Mouse (Mus musculus) stomach, postnatal 0 days (tissue): Measurements from ENCODE around the gene Galnt10. TPM values are rescaled to one million over a fixed set of nuclear protein-coding genes. Genes with fewer than 3 reads are reported as not detected.

Experiments
- ATAC-seq: fragments of 200-750 bp; cut with Nextera tagmentation; 2 replicates; pipeline ENCODE4 v1.8.0; 2017; ENCODE audit not compliant: low FRiP score, low TSS enrichment
- DNase-seq: peaks from one replicate; pipeline ENCODE4 v3.0.0-alpha.2; 2016; ENCODE audit warnings: low spot score
- H3K27ac ChIP-seq: fragments of 300-500 bp; sonication (generic); replicated peaks from 2 replicates; pipeline ENCODE4 v1.5.1; 2014; ENCODE audit warnings: mild to moderate bottlenecking, control low read depth
- H3K27me3 ChIP-seq: fragments of 300-500 bp; sonication (generic); 2 replicates; pipeline ENCODE4 v1.6.1; 2014; ENCODE audit warnings: low read length; ENCODE audit not compliant: control insufficient read depth, insufficient read depth
- H3K36me3 ChIP-seq: fragments of 300-500 bp; sonication (generic); 2 replicates; pipeline ENCODE4 v1.6.1; 2014; ENCODE audit warnings: low read length, mixed read lengths; ENCODE audit not compliant: control insufficient read depth, insufficient read depth
- H3K4me1 ChIP-seq: fragments of 300-500 bp; sonication (generic); replicated peaks from 2 replicates; pipeline ENCODE4 v1.6.1; 2014; ENCODE audit warnings: antibody characterized with exemption; ENCODE audit not compliant: control insufficient read depth, insufficient read depth
- H3K4me2 ChIP-seq: fragments of 300-500 bp; sonication (generic); replicated peaks from 2 replicates; pipeline ENCODE4 v1.6.1; 2014; ENCODE audit warnings: low read depth, mild to moderate bottlenecking, control low read depth, moderate library complexity
- H3K4me3 ChIP-seq: fragments of 300-500 bp; sonication (generic); 2 replicates; pipeline ENCODE4 v1.5.1; 2014; ENCODE audit warnings: low read depth, low read length, control low read depth
- H3K9ac ChIP-seq: fragments of 300-500 bp; sonication (generic); 2 replicates; pipeline ENCODE4 v1.6.1; 2014; ENCODE audit warnings: mild to moderate bottlenecking, low read length, control low read depth, mixed read lengths
- H3K9me3 ChIP-seq: fragments of 300-500 bp; sonication (generic); 2 replicates; pipeline ENCODE4 v1.6.1; 2016; ENCODE audit warnings: low read length; ENCODE audit not compliant: control insufficient read depth
- CTCF ChIP-seq: IDR thresholded peaks from 2 replicates; pipeline ENCODE4 v1.5.1; 2016; ENCODE audit warnings: antibody characterized with exemption, low read depth, mild to moderate bottlenecking, moderate library complexity
- EP300 ChIP-seq: optimal IDR thresholded peaks from 2 replicates; pipeline ENCODE3; 2016; ENCODE audit warnings: antibody characterized with exemption
- WGBS: fragments of 180-500 bp; shearing (Covaris S2); extraction: QIAGEN DNeasy Blood & Tissue Kit; methylation state at CpG from one replicate; pipeline ENCODE4 v1.1.7; 2014; 5-methylcytosine and 5-hydroxymethylcytosine counted together
- polyA plus RNA-seq: library from polyadenylated mRNA; unstranded; fragments of >200 nt; fragmentation: Nextera tagmentation; extraction: Ambion mirVana; gene quantifications from 2 replicates; pipeline ENCODE4 v1.2.1, GENCODE M21; 2015

Galnt10 gene
- polyA plus RNA-seq, 1 experiment from 2014 or later: 8.8 TPM

DNA sequence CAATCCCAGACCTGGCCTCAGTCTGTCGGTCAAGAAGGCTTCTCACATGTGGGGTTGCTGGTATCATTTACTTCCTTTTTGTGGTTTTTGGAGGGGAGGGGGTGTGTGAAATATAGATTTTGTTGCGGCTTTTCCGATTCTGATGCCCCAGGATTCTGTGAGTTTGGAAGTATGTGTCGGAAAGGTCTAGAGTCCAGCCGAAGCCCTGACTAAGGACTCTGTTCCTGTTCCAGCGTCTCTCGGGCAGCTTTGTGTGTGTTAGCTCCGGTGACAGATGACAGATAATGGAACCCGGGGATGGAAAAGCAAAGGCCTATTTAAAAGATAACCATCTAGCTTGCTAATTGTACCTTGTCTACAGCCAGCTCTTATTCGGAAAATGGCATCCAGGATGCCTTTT lies 4.4 kb downstream of the Galnt10 start:
- 0 out of 2 replicates have a peak, but pooled peaks cover 2% of the 10 kb centered on the region for H3K4me1 ChIP-seq
- no peak for TF ChIP-seq EP300
- TF ChIP-seq CTCF: no peak
- no peak overlapping the region for H3K9ac ChIP-seq
- DNase-seq (no peak), ATAC-seq (no peak)
- no peaks in the 10 kb centered on the region for H3K36me3 ChIP-seq
- no peaks in the 10 kb centered on the region for H3K9me3 ChIP-seq
- no peak overlapping the region for H3K4me2 ChIP-seq
- 68% methylated on average over 10 of the region's 10 CpGs for WGBS
- H3K27me3 ChIP-seq: no peaks in the 10 kb centered on the region
- no peak overlapping the region for H3K27ac ChIP-seq
- no peak overlapping the region for H3K4me3 ChIP-seq

DNA sequence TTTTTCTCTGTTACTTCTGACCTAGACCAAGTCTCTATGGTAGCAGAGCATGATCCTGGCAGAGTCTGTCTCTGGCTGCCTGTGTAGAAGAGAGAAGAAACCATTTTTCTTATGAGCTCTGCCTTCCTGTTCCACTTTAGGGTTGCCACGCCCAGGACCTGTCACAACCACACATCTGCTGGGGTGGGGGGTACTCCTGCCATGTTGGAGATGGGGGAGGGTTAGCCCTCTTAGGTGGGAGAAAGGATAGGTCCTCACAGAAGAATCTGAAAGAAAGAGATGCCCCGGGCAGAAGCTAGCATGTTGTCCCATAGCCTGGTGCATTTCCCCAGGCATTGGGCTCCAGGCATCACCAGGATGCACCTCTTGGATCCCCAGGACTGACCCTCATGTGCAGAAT lies 5.6 kb downstream of the Galnt10 start:
- TF ChIP-seq EP300: no peak
- no peak for TF ChIP-seq CTCF
- ATAC-seq: no peak

GRCm38 (mm10) chr11:57651281-57651810 lies 6.1 kb downstream of the Galnt10 start:
- no peak overlapping the region; the same call in 1 of the 2 replicates for H3K4me2 ChIP-seq
- H3K27me3 ChIP-seq: no peaks in the 10 kb centered on the region

More for the DNA sequence above, 5.6 kb downstream of the Galnt10 start:
- no peak overlapping the region for H3K27ac ChIP-seq
- 65% methylated on average over 2 of the region's 2 CpGs for WGBS
- no peak overlapping the region for H3K4me2 ChIP-seq
- H3K27me3 ChIP-seq: no peaks in the 10 kb centered on the region
- no peaks in the 10 kb centered on the region for H3K9me3 ChIP-seq
- H3K4me3 ChIP-seq: no peak overlapping the region
- DNase-seq: no peak
- H3K4me1 ChIP-seq: 0 out of 2 replicates have a peak, but pooled peaks cover 3% of the 10 kb centered on the region
- H3K36me3 ChIP-seq: no peaks in the 10 kb centered on the region
- H3K9ac ChIP-seq: peak overlapping the region; percentile 28; the same call in 1 of the 2 replicates

GRCm38 (mm10) chr11:57652206-57652922 lies 7.1 kb downstream of the Galnt10 start:
- ATAC-seq: no peak
- H3K4me3 ChIP-seq: no peak overlapping the region
- no peak overlapping the region for H3K9ac ChIP-seq
- H3K27ac ChIP-seq: no peak overlapping the region
- no peaks in the 10 kb centered on the region for H3K36me3 ChIP-seq
- no peaks in the 10 kb centered on the region for H3K9me3 ChIP-seq
- no peaks in the 10 kb centered on the region for H3K27me3 ChIP-seq
- 0 out of 2 replicates have a peak, but pooled peaks cover 3% of the 10 kb centered on the region for H3K4me1 ChIP-seq
- DNase-seq: no peak
- no peak overlapping the region for H3K4me2 ChIP-seq
- WGBS: 89% methylated on average over 23 of the region's 23 CpGs
- TF ChIP-seq EP300: no peak
- TF ChIP-seq CTCF: no peak

More at GRCm38 (mm10) chr11:57651281-57651810, 6.1 kb downstream of the Galnt10 start:
- TF ChIP-seq CTCF (peak; percentile 54), EP300 (no peak)
- no peaks in the 10 kb centered on the region for H3K36me3 ChIP-seq
- DNase-seq: no peak
- peak overlapping the region; percentile 28; the same call in 1 of the 2 replicates for H3K9ac ChIP-seq
- H3K4me1 ChIP-seq: 0 out of 2 replicates have a peak, but pooled peaks cover 3% of the 10 kb centered on the region
- WGBS: 35% methylated on average over 15 of the region's 15 CpGs
- ATAC-seq: peak; percentile 9; the same call in 1 of the 2 replicates
- no peak overlapping the region for H3K4me3 ChIP-seq
- 0 out of 2 replicates have a peak overlapping the region, but pooled peaks have one; percentile 24 for H3K27ac ChIP-seq
- no peaks in the 10 kb centered on the region for H3K9me3 ChIP-seq

- TF ChIP-seq EP300: no peak
- no peak for TF ChIP-seq CTCF
- peak; percentile 7; the same call in 1 of the 2 replicates for ATAC-seq
- no peaks in the 10 kb centered on the region for H3K36me3 ChIP-seq
- no peaks in the 10 kb centered on the region for H3K27me3 ChIP-seq
- H3K9me3 ChIP-seq: no peaks in the 10 kb centered on the region
- H3K4me3 ChIP-seq: no peak overlapping the region
- no peak overlapping the region for H3K27ac ChIP-seq
- WGBS: 85% methylated on average over 14 of the region's 14 CpGs
- H3K4me1 ChIP-seq: 0 out of 2 replicates have a peak, but pooled peaks cover 3% of the 10 kb centered on the region
- DNase-seq: no peak
- no peak overlapping the region for H3K4me2 ChIP-seq
- H3K9ac ChIP-seq: no peak overlapping the region
Observed at GRCm38 (mm10) chr11:57652923-57653660, 7.8 kb downstream of the Galnt10 start.
